14 mouse cellular contexts compared by ENCODE assay signal in the genomic region with DNA sequence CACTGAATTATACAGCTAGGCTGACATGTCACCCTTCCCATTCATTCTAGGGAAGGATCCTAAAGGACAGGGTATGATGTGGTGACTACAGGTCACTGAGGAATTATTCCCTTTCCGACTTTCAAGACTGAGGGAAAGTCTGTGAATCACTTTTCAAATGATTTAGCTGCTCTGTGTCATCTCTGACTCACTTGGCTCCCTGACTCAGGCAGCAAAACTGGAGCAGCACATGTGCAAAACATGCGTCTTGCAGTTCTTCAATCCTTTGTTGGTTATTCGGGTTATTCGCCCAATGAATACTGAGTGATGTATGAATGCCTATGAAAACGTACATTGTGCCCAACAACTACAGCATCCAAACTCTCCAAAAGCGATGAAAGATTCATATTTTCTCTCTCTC.
A peak's percentile ranks its signal among the peaks of the same experiment; 100 is the strongest.
DNase-seq lines count a peak whose midpoint lies in the region; ATAC-seq lines count a peak whose summit lies in the region.
"Had no signal": no experiment of that assay in that cellular context is flagged by ENCODE, and none has a peak within 500 bp of the region (broad histone marks: within the 10 kb centered on the region; RNA-seq: fewer than 3 reads in every experiment).

No protein-coding gene starts in this region.

- ATAC-seq in embryonic facial prominence, embryonic 14.5 days (ENCODE audit: low read depth) = no peak
- no peak for ATAC-seq in hindbrain, embryonic 16.5 days
- ATAC-seq in kidney, embryonic 16.5 days (ENCODE audit: low FRiP score, low TSS enrichment) = no peak
- ATAC-seq: intestine, postnatal 0 days had no signal

- peak overlapping the region; percentile 76 for H3K27ac ChIP-seq in embryonic facial prominence, embryonic 14.5 days (replicated peaks; ENCODE audit: low read depth, low read length)
- no peak overlapping the region for H3K27ac ChIP-seq in hindbrain, embryonic 16.5 days (ENCODE audit: low read depth, low read length)
- no peak overlapping the region for H3K27ac ChIP-seq in kidney, embryonic 16.5 days (ENCODE audit: low read length)
- H3K27ac ChIP-seq: forebrain, embryonic 10.5 days; lung, embryonic 15.5 days had no signal

- no peaks in the 10 kb centered on the region for H3K9me3 ChIP-seq in embryonic facial prominence, embryonic 14.5 days (ENCODE audit: control insufficient read depth, low read length)
- no peaks in the 10 kb centered on the region for H3K9me3 ChIP-seq in hindbrain, embryonic 16.5 days (ENCODE audit: control insufficient read depth, low read length)
- no peaks in the 10 kb centered on the region for H3K9me3 ChIP-seq in kidney, embryonic 16.5 days (ENCODE audit: low read length)
- H3K9me3 ChIP-seq: forebrain, embryonic 10.5 days; lung, embryonic 15.5 days had no signal

- no peaks in the 10 kb centered on the region for H3K36me3 ChIP-seq in embryonic facial prominence, embryonic 14.5 days (ENCODE audit: control insufficient read depth, insufficient read depth, low read length)
- H3K36me3 ChIP-seq in hindbrain, embryonic 16.5 days (ENCODE audit: control insufficient read depth, insufficient read depth, low read length) = no peaks in the 10 kb centered on the region
- no peaks in the 10 kb centered on the region for H3K36me3 ChIP-seq in kidney, embryonic 16.5 days (ENCODE audit: insufficient read depth, low read length)
- H3K36me3 ChIP-seq: forebrain, embryonic 10.5 days; lung, embryonic 15.5 days had no signal

- no peaks in the 10 kb centered on the region for H3K27me3 ChIP-seq in embryonic facial prominence, embryonic 14.5 days (replicated peaks; ENCODE audit: control insufficient read depth, insufficient read depth, low read length)
- no peaks in the 10 kb centered on the region for H3K27me3 ChIP-seq in hindbrain, embryonic 16.5 days (replicated peaks; ENCODE audit: control insufficient read depth, insufficient read depth, low read length)
- H3K27me3 ChIP-seq in kidney, embryonic 16.5 days (ENCODE audit: insufficient read depth, low read length) = no peaks in the 10 kb centered on the region
- H3K27me3 ChIP-seq: lung, embryonic 15.5 days had no signal

- WGBS in embryonic facial prominence, embryonic 14.5 days = 60% methylated on average over 6 of the region's 6 CpGs
- 84% methylated on average over 6 of the region's 6 CpGs for WGBS in hindbrain, embryonic 16.5 days
- WGBS in kidney, embryonic 16.5 days = 81% methylated on average over 6 of the region's 6 CpGs

- DNase-seq in heart, adult 18-20 months = peak; percentile 4 to 20
- no peak for DNase-seq in heart, postnatal 25 days (ENCODE audit: low spot score)
- DNase-seq in urinary bladder, postnatal 14 days (ENCODE audit: low spot score) = peak; percentile 5
- no peak for DNase-seq in urinary bladder, adult 2 months (ENCODE audit: low spot score)
- DNase-seq in embryonic facial prominence, embryonic 14.5 days (ENCODE audit: low spot score) = peak; percentile 50
- DNase-seq in embryo, embryonic 10 days (ENCODE audit: low spot score) = no peak
- DNase-seq: cerebellum, postnatal 36 days; liver; thymus, postnatal 4 days had no signal

- no peak overlapping the region for H3K4me3 ChIP-seq in embryonic facial prominence, embryonic 14.5 days (ENCODE audit: low read depth, low read length)
- no peak overlapping the region for H3K4me3 ChIP-seq in hindbrain, embryonic 16.5 days (ENCODE audit: low read length)
- no peak overlapping the region for H3K4me3 ChIP-seq in kidney, embryonic 16.5 days (ENCODE audit: low read length)
- H3K4me3 ChIP-seq: forebrain, embryonic 10.5 days; lung, embryonic 15.5 days had no signal

- no peak overlapping the region for H3K4me2 ChIP-seq in embryonic facial prominence, embryonic 14.5 days (ENCODE audit: low read depth, low read length)
- H3K4me2 ChIP-seq in hindbrain, embryonic 16.5 days (ENCODE audit: low read length) = no peak overlapping the region
- H3K4me2 ChIP-seq in kidney, embryonic 16.5 days (replicated peaks; ENCODE audit: low read depth, low read length) = no peak overlapping the region
- H3K4me2 ChIP-seq: lung, embryonic 15.5 days had no signal

- H3K9ac ChIP-seq in embryonic facial prominence, embryonic 14.5 days (ENCODE audit: low read depth, low read length) = no peak overlapping the region
- no peak overlapping the region for H3K9ac ChIP-seq in hindbrain, embryonic 16.5 days (ENCODE audit: low read depth, low read length)
- H3K9ac ChIP-seq in kidney, embryonic 16.5 days (replicated peaks; ENCODE audit: low read length) = no peak overlapping the region
- H3K9ac ChIP-seq: lung, embryonic 15.5 days had no signal

- intact Hi-C loops in heart, postnatal 25 days (cut with DNase I) = no loop called here

- peaks cover 8% of the 10 kb centered on the region for H3K4me1 ChIP-seq in embryonic facial prominence, embryonic 14.5 days (ENCODE audit: control insufficient read depth, insufficient read depth, low read length)
- H3K4me1 ChIP-seq in hindbrain, embryonic 16.5 days (ENCODE audit: control insufficient read depth, insufficient read depth, low read depth, low read length) = no peaks in the 10 kb centered on the region
- H3K4me1 ChIP-seq in kidney, embryonic 16.5 days (ENCODE audit: insufficient read depth, low read length) = no peaks in the 10 kb centered on the region

Comparison
In these comparisons a context has a peak if more than half of its experiments do, and no peak if none do; other contexts are left out.
1. DNase-seq: peak in heart, adult 18-20 months (2 of 2), urinary bladder, postnatal 14 days (single experiment) and embryonic facial prominence, embryonic 14.5 days (single experiment); none in heart, postnatal 25 days (single experiment), urinary bladder, adult 2 months (single experiment) and embryo, embryonic 10 days (single experiment).